Mouse (Mus musculus) small intestine, adult 2 months (tissue): ENCODE data around the gene Zfp958. TPM values are rescaled to one million over a fixed set of nuclear protein-coding genes. Genes with fewer than 3 reads are reported as not detected.

Source experiments
- H3K27ac ChIP-seq: fragments of 200-500 bp; 2 replicates; pipeline ENCODE4 v1.5.1; 2012; ENCODE audit warnings: low read depth, low read length, control low read depth, inconsistent platforms; ENCODE audit not compliant: insufficient read depth
- H3K27me3 ChIP-seq: fragments of 200-500 bp; 2 replicates; pipeline ENCODE4 v1.6.1; 2012; ENCODE audit warnings: mild to moderate bottlenecking, moderate library complexity, low read length, inconsistent platforms; ENCODE audit not compliant: control insufficient read depth, insufficient read depth
- H3K36me3 ChIP-seq: fragments of 200-500 bp; 2 replicates; pipeline ENCODE4 v1.6.1; 2012; ENCODE audit warnings: mild to moderate bottlenecking, low read length, control low read depth, inconsistent platforms; ENCODE audit not compliant: control insufficient read depth, insufficient read depth
- H3K4me1 ChIP-seq: fragments of 200-500 bp; 2 replicates; pipeline ENCODE4 v1.6.1; 2012; ENCODE audit warnings: low read length, inconsistent platforms, mixed read lengths; ENCODE audit not compliant: control insufficient read depth, insufficient read depth, insufficient read length
- H3K4me3 ChIP-seq: fragments of 200-500 bp; 2 replicates; pipeline ENCODE4 v1.5.1; 2012; ENCODE audit warnings: low read depth, mild to moderate bottlenecking, control low read depth, inconsistent platforms, low read length, moderate library complexity
- CTCF ChIP-seq: fragments of 200-500 bp; IDR thresholded peaks from 2 replicates; pipeline ENCODE4 v1.5.1; 2012; ENCODE audit warnings: low read depth, mild to moderate bottlenecking, control low read depth, inconsistent platforms, low read length, moderate library complexity, mixed read lengths; ENCODE audit not compliant: insufficient replicate concordance, insufficient read length; ENCODE audit errors: extremely low read depth
- POLR2A ChIP-seq: fragments of 200-500 bp; IDR thresholded peaks from 2 replicates; pipeline ENCODE4 v1.6.1; 2012; ENCODE audit warnings: low read depth, mild to moderate bottlenecking, control low read depth, inconsistent platforms, low read length, moderate library complexity
- WGBS: fragments of 180-500 bp; shearing (Covaris S2); methylation state at CpG from one replicate; pipeline ENCODE4 v1.1.7; 2018; 5-methylcytosine and 5-hydroxymethylcytosine counted together
- polyA plus RNA-seq: library from polyadenylated mRNA; depleted of rRNA; stranded (reverse); fragments of >200 nt; gene quantifications from 2 replicates; pipeline ENCODE4 v1.2.3, GENCODE M21; 2012; rRNA removed

The Zfp958 gene
- polyA plus RNA-seq, 1 experiment: 0.14 TPM

GRCm38 (mm10) chr8:4676586-4676985 is 63.6 kb downstream of the Zfp958 start:
- H3K4me1 ChIP-seq: peaks cover 3% of the 10 kb centered on the region; the same call in 1 of the 2 replicates
- no peak for TF ChIP-seq CTCF
- TF ChIP-seq POLR2A: no peak
- H3K27ac ChIP-seq: no peak overlapping the region
- 86% methylated on average over 7 of the region's 7 CpGs for WGBS
- H3K4me3 ChIP-seq: no peak overlapping the region
- no peaks in the 10 kb centered on the region for H3K27me3 ChIP-seq
- H3K36me3 ChIP-seq: no peaks in the 10 kb centered on the region

- WGBS: under 1% methylated on average over 72 of the region's 72 CpGs
- H3K4me3 ChIP-seq: peak overlapping the region; percentile 82
These were observed 64.6 kb downstream of the Zfp958 start for GRCm38 (mm10) chr8:4677265-4678217.

GRCm38 (mm10) chr8:4678218-4678907 is 65.4 kb downstream of the Zfp958 start:
- no peak for TF ChIP-seq CTCF
- TF ChIP-seq POLR2A: no peak

More at GRCm38 (mm10) chr8:4677265-4678217, 64.6 kb downstream of the Zfp958 start:
- peak overlapping the region; percentile 98 for H3K27ac ChIP-seq
- no peaks in the 10 kb centered on the region for H3K36me3 ChIP-seq
- H3K4me1 ChIP-seq: peaks cover 3% of the 10 kb centered on the region; the same call in 1 of the 2 replicates
- no peaks in the 10 kb centered on the region for H3K27me3 ChIP-seq
- TF ChIP-seq CTCF: no peak
- peak; percentile 33 for TF ChIP-seq POLR2A

GRCm38 (mm10) chr8:4678908-4679545 is 66.1 kb downstream of the Zfp958 start:
- Histone ChIP-seq H3K4me3 (peak overlapping the region; percentile 67), H3K27me3 (no peaks in the 10 kb centered on the region), H3K36me3 (no peaks in the 10 kb centered on the region), H3K27ac (no peak overlapping the region), H3K4me1 (peaks cover 3% of the 10 kb centered on the region; the same call in 1 of the 2 replicates)
- TF ChIP-seq POLR2A: no peak
- no peak for TF ChIP-seq CTCF
- WGBS: 81% methylated on average over 8 of the region's 8 CpGs

More at GRCm38 (mm10) chr8:4678218-4678907, 65.4 kb downstream of the Zfp958 start:
- Histone ChIP-seq H3K27ac (peak overlapping the region; percentile 96), H3K4me3 (peak overlapping the region; percentile 67), H3K4me1 (peaks cover 3% of the 10 kb centered on the region; the same call in 1 of the 2 replicates), H3K36me3 (no peaks in the 10 kb centered on the region), H3K27me3 (no peaks in the 10 kb centered on the region)
- 1% methylated on average over 37 of the region's 37 CpGs for WGBS

- 95% methylated on average over 3 of the region's 3 CpGs for WGBS
- Histone ChIP-seq H3K4me1 (peaks cover 3% of the 10 kb centered on the region; the same call in 1 of the 2 replicates), H3K27ac (no peak overlapping the region), H3K4me3 (no peak overlapping the region), H3K36me3 (no peaks in the 10 kb centered on the region), H3K27me3 (no peaks in the 10 kb centered on the region)
- TF ChIP-seq POLR2A: no peak
- no peak for TF ChIP-seq CTCF
These were observed 66.8 kb downstream of the Zfp958 start for GRCm38 (mm10) chr8:4679796-4680195.

Other genes with a start within 250 kb of the Zfp958 start
- gene Cers4, start 120.1 kb upstream of the Zfp958 start, polyA plus RNA-seq: 14.4 and 14.8 TPM in 2 replicates
- gene Shcbp1, start 166.4 kb downstream of the Zfp958 start, polyA plus RNA-seq: 0.06 and 0.23 TPM in 2 replicates